Mouse (Mus musculus) right cerebral cortex, adult 2 months (tissue): ENCODE data around the gene Chodl.

Source experiments
- DNase-seq, 2 experiments: peaks; one replicate each; pipeline ENCODE4 v3.0.0; 2021 to 2022; ENCODE audit warnings: low spot score in 2 of 2

Chodl gene

GRCm38 (mm10) chr16:78930382-78931286 is at the start of gene Chodl:
Gene Chodl (plus strand): TSS chr16:78930948.
- peak; percentile 8 to 11 for DNase-seq

- DNase-seq = no peak
Measured at GRCm38 (mm10) chr16:78922644-78923043, 8.1 kb upstream of the Chodl start.

DNA sequence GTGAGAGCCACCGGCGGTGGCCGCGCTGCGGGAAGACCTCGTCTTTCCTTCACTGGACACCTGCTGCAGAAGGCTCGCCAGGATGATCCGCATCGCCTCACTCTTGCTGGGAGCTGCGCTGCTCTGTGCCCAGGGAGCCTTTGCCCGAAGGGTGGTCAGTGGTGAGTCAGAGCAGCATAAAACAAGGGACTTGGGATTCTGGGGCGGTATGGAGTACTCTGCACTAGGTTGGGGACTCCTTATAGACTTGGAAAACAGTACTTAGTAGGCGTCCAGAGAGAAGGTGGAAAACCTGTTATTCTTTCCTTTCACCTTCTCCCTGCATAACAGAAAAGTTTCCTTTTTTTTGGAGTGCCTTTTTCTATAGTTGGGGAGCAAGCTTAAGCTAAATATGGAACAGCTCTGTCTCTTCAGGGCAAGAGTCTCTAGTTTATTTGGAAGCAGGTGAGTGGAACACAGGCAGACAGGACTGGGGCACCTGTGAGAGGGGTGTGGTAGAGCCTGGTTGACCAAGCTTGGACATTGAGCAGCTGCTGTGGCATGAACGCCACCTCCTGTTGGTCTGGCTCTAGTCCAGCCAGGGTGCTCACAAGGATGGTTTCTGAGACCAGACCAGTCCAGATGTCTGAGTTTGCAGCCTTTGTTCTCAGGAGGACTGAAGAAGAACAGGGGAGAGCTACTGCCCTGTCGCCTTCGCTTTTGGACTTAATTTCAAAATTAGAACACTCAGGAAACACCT is 708 bp downstream of the Chodl start:
- no peak for DNase-seq

GRCm38 (mm10) chr16:78934298-78934697 is 3.5 kb downstream of the Chodl start:
- no peak for DNase-seq

DNA sequence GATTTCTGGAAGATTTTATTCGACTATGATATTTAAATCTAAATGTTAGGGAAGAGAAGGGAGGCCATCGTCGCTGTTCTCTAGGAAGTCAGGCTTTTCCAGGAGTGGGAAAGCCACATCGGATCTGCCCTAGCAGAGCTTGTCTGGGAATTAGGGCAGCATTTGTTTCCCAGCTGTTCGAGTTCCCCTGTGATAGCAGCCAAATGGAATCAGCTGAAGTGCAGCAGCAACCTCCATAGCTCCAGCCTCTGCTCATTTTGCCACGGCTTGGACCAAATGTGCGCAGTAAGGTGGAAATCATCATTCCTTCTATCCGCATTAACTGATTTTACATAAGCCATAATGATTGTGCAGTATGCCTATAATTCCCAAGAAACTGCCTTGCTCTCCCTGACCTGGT is 7.0 kb downstream of the Chodl start:
- DNase-seq = no peak

DNA sequence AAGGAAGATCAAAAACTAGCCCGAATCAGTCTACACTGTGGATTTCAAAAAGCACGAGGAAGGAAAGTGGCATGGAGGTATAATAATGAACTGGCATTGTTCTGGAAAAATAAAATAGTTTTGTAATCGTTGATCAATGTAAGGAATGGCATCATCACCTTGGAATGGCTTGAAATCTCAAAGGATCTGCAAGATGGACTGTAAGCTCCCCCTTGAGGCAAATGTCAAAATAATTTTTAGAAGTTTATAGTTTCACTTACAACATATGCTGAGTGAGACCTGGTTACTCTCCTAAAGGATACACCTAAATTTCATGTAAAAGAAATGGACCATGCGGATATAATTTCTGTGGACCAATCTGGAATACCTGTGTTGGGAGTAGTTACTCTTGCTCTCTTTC is 19.6 kb downstream of the Chodl start:
- no peak for DNase-seq

- DNase-seq = no peak
Measured at GRCm38 (mm10) chr16:78957434-78957833, 26.7 kb downstream of the Chodl start.

DNA sequence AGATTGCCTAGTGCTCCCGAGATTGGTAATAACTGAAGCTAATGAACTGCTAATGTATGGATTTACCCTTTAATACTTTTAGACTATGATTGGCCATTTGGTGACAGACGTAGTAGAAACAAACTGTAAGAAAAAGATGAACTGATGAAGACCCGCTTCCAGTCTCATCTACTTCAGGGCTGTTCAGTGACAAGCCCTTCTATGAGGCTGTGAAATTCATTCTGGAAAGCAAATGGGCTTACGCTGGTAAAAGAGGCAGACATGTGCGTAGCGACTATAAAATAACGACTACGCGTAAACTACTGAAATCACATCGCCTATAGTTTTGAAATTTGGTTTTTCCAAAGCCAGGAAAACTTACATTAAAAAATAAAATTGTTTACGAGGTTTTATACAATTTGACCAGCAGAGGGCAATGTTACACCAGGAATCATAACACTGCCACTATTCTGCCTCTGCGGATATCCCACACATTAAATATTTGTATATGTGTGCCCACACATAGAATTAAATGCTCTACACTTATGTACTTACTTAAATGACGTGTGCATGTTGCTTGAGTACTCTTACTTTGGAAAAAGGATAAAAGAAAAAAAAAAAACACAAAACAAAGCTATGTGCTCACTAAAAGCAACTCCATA is 38.5 kb downstream of the Chodl start:
- DNase-seq = peak in 1 of 2 experiments; percentile 14

GRCm38 (mm10) chr16:78974099-78974498 is 43.4 kb downstream of the Chodl start:
- no peak for DNase-seq

GRCm38 (mm10) chr16:78976384-78976783 is 45.6 kb downstream of the Chodl start:
- no peak for DNase-seq
